In the genomic region with DNA sequence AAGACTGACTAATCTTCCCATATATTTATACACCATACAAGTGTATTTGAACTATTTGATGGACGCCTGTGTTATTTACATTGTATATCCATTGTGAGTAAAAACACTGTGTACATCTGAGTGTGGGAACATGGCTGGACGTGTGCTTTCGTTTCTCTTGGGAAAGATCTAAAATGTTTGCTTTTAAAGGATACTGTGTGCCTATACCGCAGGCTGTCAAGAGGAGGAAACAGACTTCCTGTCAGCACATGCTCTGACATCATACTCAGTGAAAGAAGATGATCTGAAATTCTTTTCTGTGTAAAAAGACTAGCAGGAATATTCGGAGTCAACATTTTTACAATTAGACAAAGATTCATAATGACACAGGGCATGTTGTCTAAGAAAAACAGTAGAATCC, we compare ENCODE assay signal across 17 mouse cellular contexts. TPM values are rescaled to one million over a fixed set of nuclear protein-coding genes. Genes with fewer than 3 reads are reported as not detected.
"Had no signal": no experiment of that assay in that cellular context is flagged by ENCODE, and none has a peak within 500 bp of the region (broad histone marks: within the 10 kb centered on the region; RNA-seq: fewer than 3 reads in every experiment).

No protein-coding gene starts in this region.

- H3K4me3 ChIP-seq: layer of hippocampus, adult 2 months; limb, embryonic 10.5 days; liver, embryonic 12.5 days; midbrain, embryonic 10.5 days; myocyte; neural tube, embryonic 12.5 days had no signal

- H3K36me3 ChIP-seq: limb, embryonic 10.5 days; liver, embryonic 12.5 days; midbrain, embryonic 10.5 days; neural tube, embryonic 12.5 days had no signal

- H3K4me2 ChIP-seq: liver, embryonic 12.5 days; lung, embryonic 14.5 days; neural tube, embryonic 12.5 days had no signal

- H3K4me1 ChIP-seq: limb, embryonic 10.5 days; liver, embryonic 12.5 days; midbrain, embryonic 10.5 days; neural tube, embryonic 12.5 days had no signal

- H3K27ac ChIP-seq: layer of hippocampus, adult 2 months; limb, embryonic 10.5 days; liver, embryonic 12.5 days; macrophage; midbrain, embryonic 10.5 days; neural tube, embryonic 12.5 days had no signal

- H3K27me3 ChIP-seq: liver, embryonic 12.5 days; neural tube, embryonic 12.5 days had no signal

- H3K9ac ChIP-seq: liver, embryonic 12.5 days; lung, embryonic 14.5 days; neural tube, embryonic 12.5 days had no signal

- ATAC-seq: liver, embryonic 12.5 days had no signal

- DNase-seq: kidney, postnatal 10 days; kidney, postnatal 4 days; lung, embryonic 14.5 days; lung, postnatal 10 days; midbrain, embryonic 14.5 days; right cerebral cortex, postnatal 4 days; spleen, adult 18-20 months; thymus, adult 18-20 months; thymus, postnatal 14 days had no signal

- H3K9me3 ChIP-seq: limb, embryonic 10.5 days; liver, embryonic 12.5 days; midbrain, embryonic 10.5 days; neural tube, embryonic 12.5 days had no signal

RNA-seq across cellular contexts. Expression of a gene that starts 26.6 kb away (rescaled TPM):
- total RNA-seq: neutrophil, adult 5-6 weeks had no signal
- polyA plus RNA-seq: macrophage had no signal
